Mouse (Mus musculus) embryo, embryonic 9.5 days (tissue): ENCODE measurements around the gene Elmod3.
A peak's percentile ranks its signal among the peaks of the same experiment; 100 is the strongest.

ENCODE experiments used
- DNase-seq: peaks from one replicate; pipeline ENCODE4 v3.0.0-alpha.2; 2017; ENCODE audit errors: extremely low spot score

Elmod3 gene

GRCm38 (mm10) chr6:72570644-72571397 lies 27.4 kb downstream of the Elmod3 start:
- no peak for DNase-seq

- no peak for DNase-seq
Measured at GRCm38 (mm10) chr6:72568736-72569135, 29.5 kb downstream of the Elmod3 start.

GRCm38 (mm10) chr6:72567508-72567907 lies 30.7 kb downstream of the Elmod3 start:
- no peak for DNase-seq

- peak; percentile 87 for DNase-seq
Measured at GRCm38 (mm10) chr6:72566044-72566443, 32.2 kb downstream of the Elmod3 start.

- no peak for DNase-seq
Measured at GRCm38 (mm10) chr6:72565506-72565905, 32.7 kb downstream of the Elmod3 start.

- no peak for DNase-seq
Measured at GRCm38 (mm10) chr6:72562894-72563293, 35.3 kb downstream of the Elmod3 start.

GRCm38 (mm10) chr6:72562486-72562885 lies 35.7 kb downstream of the Elmod3 start:
- no peak for DNase-seq

- DNase-seq: no peak
Measured at GRCm38 (mm10) chr6:72560801-72561200, 37.4 kb downstream of the Elmod3 start.

GRCm38 (mm10) chr6:72553079-72553412 lies 45.2 kb downstream of the Elmod3 start:
- DNase-seq: no peak

- DNase-seq: peak; percentile 77
Measured at GRCm38 (mm10) chr6:72552171-72553078, 45.8 kb downstream of the Elmod3 start.

GRCm38 (mm10) chr6:72550503-72551100 lies 47.6 kb downstream of the Elmod3 start:
- no peak for DNase-seq

- DNase-seq: no peak
Measured at GRCm38 (mm10) chr6:72550025-72550424, 48.2 kb downstream of the Elmod3 start.

GRCm38 (mm10) chr6:72549041-72549580 lies 49.1 kb downstream of the Elmod3 start:
- no peak for DNase-seq

- no peak for DNase-seq
Measured at GRCm38 (mm10) chr6:72547862-72548261, 50.4 kb downstream of the Elmod3 start.

GRCm38 (mm10) chr6:72547121-72547520 lies 51.1 kb downstream of the Elmod3 start:
- DNase-seq: no peak

- DNase-seq: no peak
Measured at GRCm38 (mm10) chr6:72545377-72545776, 52.8 kb downstream of the Elmod3 start.

- no peak for DNase-seq
Measured at GRCm38 (mm10) chr6:72544283-72544987, 53.8 kb downstream of the Elmod3 start, which contains the start of gene Capg. Capg (plus strand) TSS chr6:72544391.

- DNase-seq: no peak
Measured at GRCm38 (mm10) chr6:72543265-72543850, 54.9 kb downstream of the Elmod3 start.

- peak; percentile 76 for DNase-seq
Measured at GRCm38 (mm10) chr6:72538562-72539031, 59.6 kb downstream of the Elmod3 start.

GRCm38 (mm10) chr6:72537998-72538500 lies 60.2 kb downstream of the Elmod3 start:
- DNase-seq: no peak

- DNase-seq: peak; percentile 85
Measured at GRCm38 (mm10) chr6:72535165-72535564, 63.0 kb downstream of the Elmod3 start.
